Mouse (Mus musculus) intestine, postnatal 0 days (tissue): ENCODE results near the gene Gpr18. TPM values are rescaled to one million over a fixed set of nuclear protein-coding genes. Genes with fewer than 3 reads are reported as not detected.

ENCODE experiments used
- ATAC-seq: fragments of 200-750 bp; cut with Nextera tagmentation; 2 replicates; pipeline ENCODE4 v1.8.0; 2017; ENCODE audit warnings: mild to moderate bottlenecking, moderate TSS enrichment, moderate library complexity
- H3K27ac ChIP-seq: fragments of 300-500 bp; sonication (generic); 2 replicates; pipeline ENCODE4 v1.5.1; 2014; ENCODE audit warnings: mild to moderate bottlenecking, low read depth, low read length, moderate library complexity
- H3K27me3 ChIP-seq: fragments of 300-500 bp; sonication (generic); replicated peaks from 2 replicates; pipeline ENCODE4 v1.6.1; 2014; ENCODE audit warnings: low read length, mixed read lengths; ENCODE audit not compliant: control insufficient read depth, insufficient read depth
- H3K36me3 ChIP-seq: fragments of 300-500 bp; sonication (generic); 2 replicates; pipeline ENCODE4 v1.6.1; 2014; ENCODE audit warnings: mild to moderate bottlenecking, moderate library complexity; ENCODE audit not compliant: control insufficient read depth, insufficient read depth
- H3K4me1 ChIP-seq: fragments of 300-500 bp; sonication (generic); replicated peaks from 2 replicates; pipeline ENCODE4 v1.6.1; 2014; ENCODE audit warnings: antibody characterized with exemption, low read length, mixed read lengths; ENCODE audit not compliant: control insufficient read depth, insufficient read depth
- H3K4me2 ChIP-seq: fragments of 300-500 bp; sonication (generic); replicated peaks from 2 replicates; pipeline ENCODE4 v1.6.1; 2014; ENCODE audit warnings: low read depth, mild to moderate bottlenecking, moderate library complexity
- H3K4me3 ChIP-seq: fragments of 300-500 bp; sonication (generic); 2 replicates; pipeline ENCODE4 v1.5.1; 2014; ENCODE audit warnings: low read depth, low read length
- H3K9ac ChIP-seq: fragments of 300-500 bp; sonication (generic); 2 replicates; pipeline ENCODE4 v1.6.1; 2014; ENCODE audit warnings: mild to moderate bottlenecking, low read depth, low read length
- H3K9me3 ChIP-seq: fragments of 300-500 bp; sonication (generic); 2 replicates; pipeline ENCODE4 v1.6.1; 2016; ENCODE audit warnings: mixed run types; ENCODE audit not compliant: control insufficient read depth
- CTCF ChIP-seq: sonication (generic); IDR thresholded peaks from 2 replicates; pipeline ENCODE4 v1.5.1; 2016; ENCODE audit warnings: low read depth, mild to moderate bottlenecking, control low read depth, antibody characterized with exemption, moderate library complexity
- WGBS: fragments of 180-500 bp; shearing (Covaris S2); extraction: QIAGEN DNeasy Blood & Tissue Kit; methylation state at CpG from one replicate; pipeline ENCODE4 v1.1.7; 2014; 5-methylcytosine and 5-hydroxymethylcytosine counted together
- polyA plus RNA-seq: library from polyadenylated mRNA; unstranded; fragments of >200 nt; fragmentation: Nextera tagmentation; extraction: Ambion mirVana; gene quantifications from 2 replicates; pipeline ENCODE4 v1.2.1, GENCODE M21; 2015

The Gpr18 gene
- polyA plus RNA-seq, 1 experiment from 2014 or later = 0.10 TPM

GRCm38 (mm10) chr14:121893747-121894146 is 21.8 kb downstream of the Gpr18 start:
- peak overlapping the region; percentile 7; the same call in 1 of the 2 replicates for H3K27ac ChIP-seq
- no peak overlapping the region for H3K4me3 ChIP-seq
- TF ChIP-seq CTCF = no peak
- WGBS = 38% methylated on average over 6 of the region's 6 CpGs
- no peaks in the 10 kb centered on the region for H3K27me3 ChIP-seq
- no peak overlapping the region for H3K4me2 ChIP-seq
- H3K4me1 ChIP-seq = no peaks in the 10 kb centered on the region
- no peak overlapping the region for H3K9ac ChIP-seq
- ATAC-seq = peak; percentile 68
- H3K9me3 ChIP-seq = no peaks in the 10 kb centered on the region
- H3K36me3 ChIP-seq = no peaks in the 10 kb centered on the region; the same call in 1 of the 2 replicates

GRCm38 (mm10) chr14:121884150-121884797 is 31.3 kb downstream of the Gpr18 start:
- Histone ChIP-seq H3K9ac (no peak overlapping the region; the same call in 1 of the 2 replicates), H3K9me3 (no peaks in the 10 kb centered on the region), H3K27me3 (no peaks in the 10 kb centered on the region), H3K4me1 (peaks cover 9% of the 10 kb centered on the region; the same call in 1 of the 2 replicates), H3K27ac (no peak overlapping the region), H3K4me2 (0 out of 2 replicates have a peak overlapping the region, but pooled peaks have one; percentile 1), H3K36me3 (no peaks in the 10 kb centered on the region), H3K4me3 (no peak overlapping the region)
- WGBS = 21% methylated on average over 6 of the region's 6 CpGs
- TF ChIP-seq CTCF = no peak
- ATAC-seq = no peak

- Histone ChIP-seq H3K4me1 (peaks cover 9% of the 10 kb centered on the region; the same call in 1 of the 2 replicates), H3K4me3 (no peak overlapping the region), H3K9me3 (no peaks in the 10 kb centered on the region), H3K4me2 (no peak overlapping the region), H3K27me3 (no peaks in the 10 kb centered on the region), H3K27ac (no peak overlapping the region), H3K9ac (no peak overlapping the region), H3K36me3 (no peaks in the 10 kb centered on the region)
- no peak for ATAC-seq
- WGBS = 71% methylated on average over 7 of the region's 7 CpGs
- no peak for TF ChIP-seq CTCF
Observed at GRCm38 (mm10) chr14:121881211-121881610, 34.4 kb downstream of the Gpr18 start.

- Histone ChIP-seq H3K4me2 (peak overlapping the region; percentile 100), H3K36me3 (no peaks in the 10 kb centered on the region), H3K4me3 (peak overlapping the region; percentile 98), H3K9ac (peak overlapping the region; percentile 94), H3K9me3 (no peaks in the 10 kb centered on the region), H3K4me1 (peaks cover 9% of the 10 kb centered on the region; the same call in 1 of the 2 replicates), H3K27me3 (no peaks in the 10 kb centered on the region), H3K27ac (no peak overlapping the region)
- WGBS = 7% methylated on average over 16 of the region's 16 CpGs
- TF ChIP-seq CTCF = no peak
- no peak for ATAC-seq
Observed at GRCm38 (mm10) chr14:121879266-121879840, 36.2 kb downstream of the Gpr18 start.

- Histone ChIP-seq H3K9me3 (no peaks in the 10 kb centered on the region), H3K27me3 (no peaks in the 10 kb centered on the region), H3K4me2 (peak overlapping the region; percentile 100), H3K27ac (peak overlapping the region; percentile 30; the same call in 1 of the 2 replicates), H3K4me1 (peaks cover 8% of the 10 kb centered on the region; the same call in 1 of the 2 replicates), H3K4me3 (peak overlapping the region; percentile 98), H3K36me3 (no peaks in the 10 kb centered on the region), H3K9ac (peak overlapping the region; percentile 94)
- ATAC-seq = peak; percentile 37
- no peak for TF ChIP-seq CTCF
- WGBS = 0% methylated on average over 27 of the region's 27 CpGs
Observed at GRCm38 (mm10) chr14:121878859-121879206, 36.7 kb downstream of the Gpr18 start.

GRCm38 (mm10) chr14:121878176-121878858 is 37.3 kb downstream of the Gpr18 start, which contains the start of gene Ubac2:
Gene Ubac2, plus strand, starts transcription at chr14:121878620.
- 0 out of 2 replicates have a peak, but pooled peaks cover 4% of the 10 kb centered on the region for H3K4me1 ChIP-seq
- peak; percentile 99 for ATAC-seq
- no peaks in the 10 kb centered on the region for H3K27me3 ChIP-seq
- peak within 1 kb of the TSS; percentile 98 for H3K4me3 ChIP-seq
- no peaks in the 10 kb centered on the region for H3K9me3 ChIP-seq
- peak; percentile 38; the same call in 1 of the 2 replicates for TF ChIP-seq CTCF
- H3K27ac ChIP-seq = peak within 1 kb of the TSS; percentile 92
- H3K36me3 ChIP-seq = no peaks in the 10 kb centered on the region
- peak within 1 kb of the TSS; percentile 94 for H3K9ac ChIP-seq
- WGBS = 0% methylated on average over 59 of the region's 61 CpGs
- H3K4me2 ChIP-seq = peak within 1 kb of the TSS; percentile 100
